Mouse (Mus musculus) testis, adult 2 months (tissue): ENCODE measurements around the gene Pofut1.

Experiments used
- CTCF ChIP-seq: fragments of 200-500 bp; IDR thresholded peaks from 2 replicates; pipeline ENCODE4 v1.5.1; 2012; ENCODE audit warnings: low read depth, mild to moderate bottlenecking, inconsistent platforms, low read length, moderate library complexity; ENCODE audit not compliant: control insufficient read depth, insufficient read depth, insufficient replicate concordance
- POLR2A ChIP-seq: fragments of 200-500 bp; IDR thresholded peaks from 2 replicates; pipeline ENCODE4 v1.6.1; 2012; ENCODE audit warnings: low read depth, mild to moderate bottlenecking, inconsistent platforms, low read length, moderate library complexity; ENCODE audit not compliant: control insufficient read depth

GRCm38 (mm10) chr2:153217826-153218340 is 23.4 kb upstream of the Pofut1 start:
- TF ChIP-seq CTCF (no peak), POLR2A (no peak)
